Mouse (Mus musculus) stomach, embryonic 14.5 days (tissue): ENCODE data around the gene Leo1. TPM values are rescaled to one million over a fixed set of nuclear protein-coding genes. Genes with fewer than 3 reads are reported as not detected.

ENCODE experiments used
- ATAC-seq: fragments of 200-750 bp; cut with Nextera tagmentation; 2 replicates; pipeline ENCODE4 v1.8.0; 2017; ENCODE audit warnings: low read depth, moderate TSS enrichment; ENCODE audit not compliant: insufficient number of reproducible peaks, insufficient read depth, low FRiP score
- H3K27ac ChIP-seq: fragments of 300-500 bp; sonication (generic); 2 replicates; pipeline ENCODE4 v1.5.1; 2014; ENCODE audit warnings: mild to moderate bottlenecking, low read length, moderate library complexity, mixed read lengths
- H3K27me3 ChIP-seq: fragments of 300-500 bp; sonication (generic); 2 replicates; pipeline ENCODE4 v1.6.1; 2014; ENCODE audit warnings: low read length, control low read depth, mixed read lengths; ENCODE audit not compliant: control insufficient read depth, insufficient read depth
- H3K36me3 ChIP-seq: fragments of 300-500 bp; sonication (generic); 2 replicates; pipeline ENCODE4 v1.6.1; 2014; ENCODE audit warnings: mild to moderate bottlenecking, control low read depth, low read length, moderate library complexity, mixed read lengths; ENCODE audit not compliant: control insufficient read depth, insufficient read depth
- H3K4me1 ChIP-seq: fragments of 300-500 bp; sonication (generic); 2 replicates; pipeline ENCODE4 v1.6.1; 2014; ENCODE audit warnings: low read length, control low read depth, mixed read lengths; ENCODE audit not compliant: control insufficient read depth, insufficient read depth
- H3K4me2 ChIP-seq: fragments of 300-500 bp; sonication (generic); replicated peaks from 2 replicates; pipeline ENCODE4 v1.6.1; 2014; ENCODE audit warnings: low read depth, low read length, control low read depth
- H3K4me3 ChIP-seq: fragments of 300-500 bp; sonication (generic); 2 replicates; pipeline ENCODE4 v1.5.1; 2014; ENCODE audit warnings: low read depth, low read length, control low read depth
- H3K9ac ChIP-seq: fragments of 300-500 bp; sonication (generic); replicated peaks from 2 replicates; pipeline ENCODE4 v1.6.1; 2014; ENCODE audit warnings: low read depth, mild to moderate bottlenecking, control low read depth, low read length, moderate library complexity, mixed read lengths
- H3K9me3 ChIP-seq: fragments of 300-500 bp; sonication (generic); 2 replicates; pipeline ENCODE4 v1.6.1; 2016; ENCODE audit warnings: low read depth, low read length, control low read depth; ENCODE audit not compliant: control insufficient read depth
- WGBS: fragments of 180-500 bp; shearing (Covaris S2); extraction: QIAGEN DNeasy Blood & Tissue Kit; methylation state at CpG from one replicate; pipeline ENCODE4 v1.1.7; 2014; 5-methylcytosine and 5-hydroxymethylcytosine counted together
- polyA plus RNA-seq: library from polyadenylated mRNA; unstranded; fragments of >200 nt; fragmentation: Nextera tagmentation; extraction: Ambion mirVana; gene quantifications from 2 replicates; pipeline ENCODE4 v1.2.1, GENCODE M21; 2014

The Leo1 gene
- polyA plus RNA-seq, 1 experiment from 2014 or later = 39.6 TPM

GRCm38 (mm10) chr9:75504311-75504710, 63.0 kb downstream of the Leo1 start:
- Histone ChIP-seq H3K36me3 (peaks cover 43% of the 10 kb centered on the region; the same call in 1 of the 2 replicates), H3K27me3 (no peaks in the 10 kb centered on the region), H3K4me3 (no peak overlapping the region), H3K27ac (no peak overlapping the region), H3K9me3 (no peaks in the 10 kb centered on the region), H3K4me2 (no peak overlapping the region), H3K9ac (no peak overlapping the region), H3K4me1 (no peaks in the 10 kb centered on the region)
- no peak for ATAC-seq
- WGBS = 93% methylated on average over 6 of the region's 6 CpGs

- H3K36me3 ChIP-seq = peaks cover 42% of the 10 kb centered on the region; the same call in 1 of the 2 replicates
- 81% methylated on average over 8 of the region's 8 CpGs for WGBS
- H3K9ac ChIP-seq = no peak overlapping the region
- H3K4me3 ChIP-seq = no peak overlapping the region
- no peak overlapping the region for H3K27ac ChIP-seq
- H3K27me3 ChIP-seq = no peaks in the 10 kb centered on the region
- H3K4me2 ChIP-seq = no peak overlapping the region
- no peaks in the 10 kb centered on the region for H3K9me3 ChIP-seq
- ATAC-seq = no peak
- no peaks in the 10 kb centered on the region for H3K4me1 ChIP-seq
Measured at GRCm38 (mm10) chr9:75511236-75511939, 70.1 kb downstream of the Leo1 start.

- 55% methylated on average over 12 of the region's 12 CpGs for WGBS
- Histone ChIP-seq H3K9ac (no peak overlapping the region), H3K36me3 (peaks cover 20% of the 10 kb centered on the region; the same call in 1 of the 2 replicates), H3K4me3 (no peak overlapping the region), H3K4me2 (no peak overlapping the region), H3K4me1 (no peaks in the 10 kb centered on the region), H3K27me3 (no peaks in the 10 kb centered on the region), H3K9me3 (no peaks in the 10 kb centered on the region), H3K27ac (no peak overlapping the region)
- ATAC-seq = peak; percentile 71; the same call in 1 of the 2 replicates
Measured at GRCm38 (mm10) chr9:75515464-75516113, 74.3 kb downstream of the Leo1 start.

Other genes starting within 250 kb of the Leo1 start
- 13.8 and 14.3 TPM in 2 replicates for gene Myo5c, start 209.5 kb upstream of the Leo1 start, polyA plus RNA-seq
- 30.7 and 31.9 TPM in 2 replicates for gene Gnb5, start 135.2 kb upstream of the Leo1 start, polyA plus RNA-seq
- gene Bcl2l10, start 93.8 kb upstream of the Leo1 start, polyA plus RNA-seq = not detected in 2 replicates
- 70.2 and 72.0 TPM in 2 replicates for gene Mapk6, start 31.5 kb upstream of the Leo1 start, polyA plus RNA-seq
- gene Tmod3, start 118.1 kb downstream of the Leo1 start, polyA plus RNA-seq = 117 and 121 TPM in 2 replicates
- gene Tmod2, start 169.8 kb downstream of the Leo1 start, polyA plus RNA-seq = 17.6 and 22.8 TPM in 2 replicates
- 31.8 and 33.8 TPM in 2 replicates for gene Lysmd2, start 184.2 kb downstream of the Leo1 start, polyA plus RNA-seq
- gene Scg3, start 242.5 kb downstream of the Leo1 start, polyA plus RNA-seq = 7.6 and 11.1 TPM in 2 replicates